Mouse (Mus musculus): ENCODE measurements at regions not wholly inside any gene's neighbourhood (a gene's known extent, or its start where the extent isn't known, plus 50 kb on each side); places are given as distances from the start of the nearest gene placed in this dataset.

DNA sequence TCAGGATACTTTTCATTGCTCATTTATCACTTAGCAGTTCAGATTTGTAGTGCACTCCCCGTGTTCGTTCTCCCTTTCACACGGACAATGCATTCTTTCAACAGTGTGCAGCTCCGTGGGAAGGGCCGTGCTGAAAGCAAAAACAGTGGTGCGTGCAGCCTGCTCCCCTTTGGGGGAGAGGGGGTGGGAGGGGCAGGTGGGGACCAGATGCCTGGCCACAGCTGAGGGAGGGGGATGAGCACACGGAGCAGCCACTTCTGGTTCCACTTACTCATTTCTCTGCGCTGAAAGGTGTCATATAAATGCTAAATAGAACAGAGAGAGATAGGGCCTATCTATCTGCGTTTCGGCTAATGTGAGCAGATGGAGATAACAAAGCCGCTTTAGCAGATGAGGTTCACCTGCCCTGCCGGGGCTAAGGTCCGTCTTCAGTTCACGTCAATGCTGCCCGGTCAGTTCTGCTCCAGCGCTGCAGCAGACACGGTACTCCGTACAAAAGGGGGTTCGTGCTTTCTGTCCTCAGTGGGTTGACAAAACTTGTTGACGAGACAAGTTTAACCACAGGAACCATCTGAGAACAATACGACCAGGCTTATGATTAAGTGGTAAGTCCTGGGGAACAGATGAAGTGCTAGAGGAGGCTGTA is 245.9 kb downstream of the Gm10260 start:
- ATAC-seq, result no peak

DNA sequence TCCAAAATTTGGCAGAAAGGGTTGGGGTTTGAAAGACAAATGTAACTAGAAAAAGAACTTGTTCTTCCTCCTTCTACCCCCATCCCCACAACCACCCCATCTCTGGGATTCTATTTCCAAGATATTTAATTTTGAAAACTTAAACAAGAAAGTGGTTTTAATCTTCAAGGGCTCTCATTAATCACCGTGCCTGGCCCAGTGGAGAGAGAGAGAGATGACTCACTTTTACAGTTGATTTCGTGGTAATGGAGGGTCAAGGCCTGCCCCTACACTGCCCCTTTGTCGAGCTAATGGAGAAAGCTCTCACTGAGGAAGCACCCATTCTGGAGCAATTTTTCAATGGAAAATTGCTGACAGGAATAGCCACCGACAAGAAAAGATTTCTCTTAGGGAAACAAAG is 247.9 kb downstream of the Gm10260 start:
- ATAC-seq, result no peak

DNA sequence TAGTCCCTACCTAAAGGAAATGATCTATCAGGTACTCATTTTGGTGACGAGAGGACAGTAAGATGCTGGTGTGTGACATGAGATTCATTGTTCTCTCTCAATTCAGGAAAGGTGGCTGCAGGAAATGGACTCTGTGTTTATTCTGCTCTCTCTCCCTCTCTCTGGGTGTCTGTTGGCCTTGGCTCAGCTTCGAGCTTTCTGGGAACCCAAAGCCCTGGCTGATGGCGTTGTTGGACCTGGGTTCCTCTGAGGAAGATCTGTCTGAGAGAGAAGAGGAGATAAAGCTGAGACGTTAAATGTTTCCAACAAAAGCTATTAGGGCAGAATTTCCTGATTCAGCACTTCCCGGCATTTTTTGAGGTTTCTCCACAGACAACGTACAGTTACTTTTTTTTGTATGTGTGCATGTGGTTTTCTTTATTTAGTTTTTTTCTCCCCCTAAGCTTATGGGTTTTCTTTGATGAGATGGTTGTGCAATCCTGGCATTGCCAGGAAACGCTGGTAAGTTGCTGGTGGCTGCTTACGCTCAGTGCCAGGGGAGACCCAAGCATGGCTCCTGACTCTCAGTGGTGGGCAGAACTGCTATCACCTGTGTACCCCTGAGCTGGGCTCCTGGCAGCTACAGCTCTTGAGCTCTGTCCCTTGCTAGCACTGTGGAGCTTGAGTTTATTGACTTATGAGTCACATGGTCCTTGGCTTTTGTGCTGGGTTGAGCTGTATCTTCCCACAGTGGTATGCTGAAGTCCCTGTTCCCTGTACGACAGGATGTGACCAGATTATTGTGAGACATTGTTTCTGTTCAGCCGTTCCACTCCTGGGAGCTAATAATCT is 249.8 kb downstream of the Gm10260 start:
- no peak for ATAC-seq

- ATAC-seq, result no peak
Observed at GRCm38 (mm10) chr13:97504949-97505348, 255.5 kb downstream of the Gm10260 start.

GRCm38 (mm10) chr13:97503955-97504739 is 256.3 kb downstream of the Gm10260 start:
- ATAC-seq, result no peak

- no peak for ATAC-seq
Observed at GRCm38 (mm10) chr13:97503391-97503790, 257.0 kb downstream of the Gm10260 start.

DNA sequence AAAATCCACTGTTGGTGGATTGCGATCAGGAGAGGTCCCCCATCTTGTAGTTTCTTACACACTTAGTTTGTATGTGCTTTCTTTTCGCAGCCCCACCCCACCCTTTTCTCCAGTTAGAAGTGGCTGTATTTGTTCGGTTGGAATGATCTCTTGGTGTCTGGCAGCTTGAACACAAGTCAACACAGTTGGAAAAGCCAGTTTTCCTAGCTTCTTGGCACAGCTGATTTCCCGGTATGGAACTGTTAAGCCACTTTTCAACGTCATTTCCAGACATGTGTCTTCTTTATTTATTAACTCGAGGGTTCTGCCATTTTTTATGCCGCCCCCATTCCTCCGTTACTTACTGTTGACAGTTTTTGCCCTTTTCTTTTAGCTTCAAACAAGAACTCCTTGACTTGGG is 259.2 kb downstream of the Enc1 start:
- no peak for ATAC-seq

DNA sequence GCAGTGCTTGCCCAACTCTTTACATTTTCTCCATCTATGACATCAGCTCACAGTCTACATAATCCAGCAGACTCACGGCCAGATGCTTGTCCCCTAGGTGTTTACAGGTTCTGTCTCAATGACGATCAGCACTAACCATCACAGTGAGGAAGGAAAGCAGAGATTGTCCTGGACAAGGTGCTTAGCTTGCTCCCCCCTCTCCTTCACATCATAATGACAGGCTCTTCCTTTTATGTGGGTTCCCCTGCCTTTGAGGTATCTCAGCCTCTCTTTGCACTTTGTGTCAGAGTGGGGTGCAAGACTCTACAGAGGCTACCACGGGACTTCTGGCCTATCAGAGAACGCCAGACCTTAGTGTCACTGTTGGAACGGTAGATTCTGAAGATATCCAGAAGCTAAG is 258.1 kb downstream of the Enc1 start:
- ATAC-seq, result no peak

DNA sequence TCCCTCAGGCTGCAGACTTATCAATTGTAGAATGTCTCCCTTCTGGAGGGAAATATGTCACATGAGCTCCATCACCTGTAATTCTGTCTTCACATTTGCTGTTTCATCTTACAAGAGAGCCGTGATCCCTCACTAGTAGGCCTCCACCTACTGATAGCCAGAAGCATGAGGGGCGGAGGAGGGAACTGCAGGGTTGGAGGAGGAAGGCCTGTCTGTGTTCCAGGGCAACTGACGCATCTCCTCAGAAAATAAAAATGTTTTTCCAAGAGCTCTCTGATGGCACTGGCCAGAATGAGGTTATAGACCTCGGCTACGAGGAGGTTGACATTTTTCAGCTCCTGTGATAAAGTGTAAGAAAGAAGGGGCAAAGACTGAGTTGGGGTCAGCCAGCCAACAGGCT is 257.0 kb downstream of the Enc1 start:
- no peak for ATAC-seq

DNA sequence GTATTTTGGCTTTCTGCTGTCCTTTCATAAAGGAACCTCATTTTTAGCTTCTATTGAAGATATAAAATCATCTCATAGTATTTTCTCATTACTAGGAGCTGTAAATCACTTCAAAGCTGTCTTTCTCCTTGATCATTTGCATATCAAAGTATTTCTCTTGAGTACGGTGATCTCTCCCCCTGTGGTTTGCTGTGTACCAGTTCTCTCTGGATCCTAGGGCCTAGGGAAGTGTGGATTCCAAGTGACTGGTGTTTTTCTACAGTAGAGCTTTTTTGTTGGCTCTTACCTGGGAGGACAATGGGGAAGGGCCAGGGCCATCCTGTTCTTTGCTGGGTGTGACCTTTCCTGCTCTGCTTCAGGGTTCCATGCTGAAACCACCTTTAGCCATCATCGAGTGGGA is 253.9 kb downstream of the Enc1 start:
- ATAC-seq, result no peak

DNA sequence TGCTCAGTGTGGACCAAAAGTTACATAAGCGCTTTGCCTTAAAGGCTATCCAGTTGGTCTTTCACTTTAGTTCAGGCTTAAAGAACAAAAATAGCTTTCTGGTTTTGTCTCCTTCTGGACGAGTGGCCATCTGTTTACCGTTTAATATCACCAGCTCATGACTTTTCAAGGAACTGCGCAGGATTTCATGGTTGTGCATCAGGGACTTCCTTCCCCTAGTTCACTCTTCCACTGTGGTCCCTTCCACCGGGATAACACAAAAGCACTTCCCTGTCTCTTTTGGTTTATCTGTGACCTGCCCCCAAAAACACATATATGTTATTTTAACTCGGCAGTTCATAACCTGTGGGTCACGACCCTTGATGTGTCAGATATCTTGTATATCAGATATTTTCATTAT is 252.9 kb downstream of the Enc1 start:
- ATAC-seq, result no peak

DNA sequence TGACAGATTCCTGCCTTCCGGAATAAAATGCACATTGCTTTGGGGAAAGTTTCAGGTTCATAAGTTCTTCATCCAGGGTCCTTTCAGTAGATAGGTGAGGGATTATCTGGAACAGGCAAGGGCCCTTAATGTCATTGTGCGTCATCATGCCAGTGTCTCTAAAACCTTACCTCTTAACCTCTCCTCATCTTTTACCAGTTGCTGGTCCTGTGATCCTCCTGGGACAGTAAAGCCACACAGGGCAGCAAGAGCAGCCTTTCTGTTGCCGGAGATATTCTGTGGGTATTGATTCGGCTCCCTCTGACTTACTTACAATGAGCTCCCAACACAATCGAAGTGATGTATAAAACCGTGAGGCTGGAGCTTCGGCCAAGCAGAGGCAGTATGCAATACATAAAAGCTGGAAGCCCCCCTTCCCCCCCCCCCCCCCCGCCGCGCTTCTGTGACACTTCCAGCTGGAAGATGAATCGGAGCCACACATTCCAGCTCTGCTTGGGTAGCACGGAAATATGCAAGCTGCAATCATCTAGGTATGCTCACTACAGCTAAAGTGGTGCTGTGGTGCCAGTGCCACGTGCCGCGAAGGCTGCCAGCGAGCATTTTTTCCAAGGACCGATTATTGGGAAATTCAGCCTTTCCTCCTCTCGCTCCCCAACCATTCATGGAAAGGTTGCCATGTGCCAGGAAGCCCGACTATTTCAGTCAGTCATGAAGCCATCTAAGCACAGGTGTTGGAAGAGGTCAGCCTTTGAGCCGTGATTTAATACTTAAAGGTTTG is 252.2 kb downstream of the Enc1 start:
- no peak for ATAC-seq

GRCm38 (mm10) chr13:97491865-97492847 is 251.3 kb downstream of the Enc1 start:
- ATAC-seq, result no peak

- ATAC-seq, result no peak
Observed at GRCm38 (mm10) chr13:97490131-97490530, 249.2 kb downstream of the Enc1 start.

- ATAC-seq, result no peak
Observed at GRCm38 (mm10) chr13:97489721-97490120, 248.8 kb downstream of the Enc1 start.

DNA sequence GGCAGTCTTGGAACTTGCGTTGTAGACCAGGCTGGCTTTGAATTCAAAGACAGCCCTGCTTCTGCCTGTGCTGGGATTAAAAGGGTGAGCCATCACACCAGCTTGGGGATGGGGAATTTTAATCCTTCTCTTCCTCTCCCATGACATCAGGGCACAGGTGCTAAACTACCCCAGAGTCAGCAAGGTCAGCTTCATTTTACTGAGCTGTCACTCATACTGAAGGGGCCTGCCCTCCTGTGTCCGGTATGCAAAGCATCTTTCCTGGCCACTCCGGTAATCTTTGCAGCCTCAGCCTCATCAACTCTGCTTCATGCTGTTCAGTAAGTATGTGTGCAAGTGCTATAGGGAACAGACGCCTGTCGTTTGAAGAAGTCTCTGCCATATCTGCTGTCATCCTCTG is 248.1 kb downstream of the Enc1 start:
- no peak for ATAC-seq

DNA sequence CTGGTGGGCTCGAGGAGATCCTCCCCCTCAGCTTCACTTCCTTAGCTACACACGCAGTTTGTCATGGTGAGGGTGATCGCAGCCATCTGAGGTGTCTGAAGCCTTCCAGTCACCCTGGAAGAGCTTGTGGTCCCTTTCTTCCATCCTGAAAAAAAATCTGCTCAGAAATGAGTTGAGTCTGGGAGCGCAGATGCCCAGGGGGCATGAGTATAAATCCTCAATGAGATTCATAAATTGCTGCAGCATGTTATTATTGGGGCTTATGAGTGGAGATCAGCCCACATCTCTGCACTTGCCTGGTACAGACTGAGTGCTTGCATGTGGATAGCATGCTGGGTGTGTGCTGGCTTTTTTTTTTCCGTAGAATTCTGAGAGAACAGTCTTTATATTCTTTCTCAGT is 247.6 kb downstream of the Enc1 start:
- ATAC-seq, result no peak

DNA sequence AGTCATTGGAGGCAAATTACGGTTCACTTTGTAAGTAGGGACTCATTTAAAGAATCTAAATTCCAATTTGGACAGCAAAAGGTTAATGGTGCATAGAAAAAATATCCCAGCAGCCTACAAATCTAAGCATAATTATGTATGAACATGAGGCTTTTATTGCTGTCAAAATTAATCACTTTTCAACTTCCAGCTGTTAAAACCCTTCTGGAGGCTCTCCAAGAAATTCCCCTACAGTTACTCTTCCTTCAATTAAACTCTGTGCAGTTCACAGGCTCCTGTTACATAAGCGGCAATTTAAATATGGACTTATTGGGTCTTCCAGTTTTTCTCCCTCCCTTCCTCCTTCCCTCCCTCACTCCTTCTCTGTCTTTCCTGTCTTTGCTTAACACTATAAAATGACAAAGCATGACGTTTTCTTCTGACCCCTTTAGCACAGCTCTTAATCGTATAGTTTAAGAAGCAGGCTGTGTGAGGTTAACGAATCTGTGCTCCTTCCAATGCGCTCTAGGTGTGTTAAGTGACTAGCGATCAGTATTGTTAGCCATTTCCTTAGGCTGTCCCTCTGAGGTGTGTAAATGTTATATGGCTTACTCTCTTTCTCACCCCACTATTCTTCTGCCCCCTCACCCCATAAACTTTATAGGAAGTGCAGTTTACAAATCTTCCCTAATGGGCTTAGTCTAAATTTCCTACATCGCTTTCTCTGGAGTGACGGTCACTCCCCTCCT is 247.0 kb downstream of the Enc1 start:
- no peak for ATAC-seq

DNA sequence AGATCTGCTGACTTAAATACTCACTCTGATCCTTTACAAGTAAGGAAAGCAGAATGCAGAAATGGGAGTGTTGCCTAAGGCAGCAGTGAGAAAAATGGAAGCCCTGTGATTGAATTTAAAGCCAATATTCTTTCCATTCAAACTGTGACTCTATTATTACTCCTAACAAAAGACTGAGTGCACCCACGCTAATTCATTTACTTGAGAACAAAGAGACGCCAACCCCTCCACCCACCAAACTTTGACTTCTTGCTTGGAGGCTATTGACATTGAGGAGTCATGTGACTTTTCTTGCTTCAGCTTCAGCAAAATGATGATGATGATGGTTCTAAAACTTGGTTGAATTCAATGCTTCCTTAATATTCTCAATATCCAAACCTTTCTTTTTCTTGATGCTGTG is 245.6 kb downstream of the Enc1 start:
- ATAC-seq, result no peak

DNA sequence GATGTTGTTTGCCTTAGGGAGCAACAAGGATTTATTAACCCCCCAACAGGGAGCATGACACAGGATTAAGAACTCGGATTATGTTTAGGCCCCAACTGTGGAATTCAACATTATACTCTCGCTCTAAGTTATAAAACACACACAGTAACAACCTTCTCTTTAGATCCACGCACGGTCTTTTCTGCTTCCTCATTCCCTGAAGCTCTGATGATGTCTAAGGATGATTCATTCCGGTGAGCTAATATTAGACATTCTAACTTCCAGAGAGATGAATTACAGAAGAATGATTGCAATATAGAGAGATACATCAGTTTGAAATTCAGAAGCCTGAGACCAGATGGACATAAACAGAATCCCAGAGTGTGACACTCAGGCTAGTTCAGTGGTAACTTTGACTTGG is 245.0 kb downstream of the Enc1 start:
- ATAC-seq, result no peak

All from inflammation-experienced regulatory T-cells, adult 6 months (primary cell).